Mouse (Mus musculus) CD4-positive naive resting alpha-beta T cell, adult 57 days (primary cell): ENCODE measurements around the gene Stim2. TPM values are rescaled to one million over a fixed set of nuclear protein-coding genes. Genes with fewer than 3 reads are reported as not detected.

Source experiments
- total RNA-seq: library from RNA; stranded (reverse); gene quantifications from one replicate; pipeline ENCODE4 v1.2.4, GENCODE M21; 2023

Gene Stim2
- 59.2 TPM for total RNA-seq

GRCm38 (mm10) chr5:53998146-53998742 is at the start of gene Stim2:
TSS of gene Stim2 (plus strand) at chr5:53998499.

Other genes with a start within 250 kb of the Stim2 start
- 6.2 TPM for gene Tbc1d19, start 188.9 kb upstream of the Stim2 start, total RNA-seq